Mouse (Mus musculus): ENCODE results near the gene Gpcpd1. TPM values are rescaled to one million over a fixed set of nuclear protein-coding genes. Genes with fewer than 3 reads are reported as not detected.

The Gpcpd1 gene
- polyA plus RNA-seq, 1 experiment from 2014 or later, result 33.1 TPM

GRCm38 (mm10) chr2:132512977-132513351 is 74.6 kb downstream of the Gpcpd1 start:
- H3K27ac ChIP-seq (ENCODE audit: low read depth), result no peak overlapping the region
- H3K9ac ChIP-seq, result no peak overlapping the region
- no peaks in the 10 kb centered on the region for H3K9me3 ChIP-seq (ENCODE audit: low read depth, low read length)
- TF ChIP-seq CTCF (IDR thresholded peaks at IDR 0.05; ENCODE audit: low read depth), result no peak
- WGBS, result 66% methylated on average over 11 of the region's 11 CpGs
- H3K4me1 ChIP-seq (ENCODE audit: insufficient read depth), result no peaks in the 10 kb centered on the region
- no peak overlapping the region for H3K4me3 ChIP-seq (ENCODE audit: low read depth, low read length)
- H3K36me3 ChIP-seq (ENCODE audit: insufficient read depth), result no peaks in the 10 kb centered on the region
- H3K4me2 ChIP-seq, result 0 out of 2 replicates have a peak overlapping the region, but pooled peaks have one; percentile 39
- DNase-seq (no peak), ATAC-seq (ENCODE audit: insufficient read depth) (no peak)
- no peaks in the 10 kb centered on the region for H3K27me3 ChIP-seq (ENCODE audit: insufficient read depth, low read length)

GRCm38 (mm10) chr2:132512051-132512976 is 75.2 kb downstream of the Gpcpd1 start:
- H3K9ac ChIP-seq, result no peak overlapping the region
- no peaks in the 10 kb centered on the region for H3K4me1 ChIP-seq (ENCODE audit: insufficient read depth)
- peak overlapping the region; percentile 39; the same call in 1 of the 2 replicates for H3K4me2 ChIP-seq
- TF ChIP-seq CTCF (IDR thresholded peaks at IDR 0.05; ENCODE audit: low read depth), result no peak
- H3K27ac ChIP-seq (ENCODE audit: low read depth), result no peak overlapping the region
- ATAC-seq (ENCODE audit: insufficient read depth) (no peak), DNase-seq (no peak)
- H3K36me3 ChIP-seq (ENCODE audit: insufficient read depth), result no peaks in the 10 kb centered on the region
- H3K9me3 ChIP-seq (ENCODE audit: low read depth, low read length), result no peaks in the 10 kb centered on the region
- no peaks in the 10 kb centered on the region for H3K27me3 ChIP-seq (ENCODE audit: insufficient read depth, low read length)
- WGBS, result 25% methylated on average over 19 of the region's 19 CpGs
- H3K4me3 ChIP-seq (ENCODE audit: low read depth, low read length), result no peak overlapping the region

- no peak for TF ChIP-seq CTCF (IDR thresholded peaks at IDR 0.05; ENCODE audit: low read depth)
Measured at GRCm38 (mm10) chr2:132511011-132511818, 76.3 kb downstream of the Gpcpd1 start.

GRCm38 (mm10) chr2:132509714-132510113 is 77.8 kb downstream of the Gpcpd1 start:
- H3K9me3 ChIP-seq (ENCODE audit: low read depth, low read length), result no peaks in the 10 kb centered on the region
- no peak for TF ChIP-seq CTCF (IDR thresholded peaks at IDR 0.05; ENCODE audit: low read depth)
- no peak overlapping the region for H3K27ac ChIP-seq (ENCODE audit: low read depth)
- 74% methylated on average over 1 of the region's 1 CpGs for WGBS
- H3K36me3 ChIP-seq (ENCODE audit: insufficient read depth), result no peaks in the 10 kb centered on the region
- no peak overlapping the region for H3K4me3 ChIP-seq (ENCODE audit: low read depth, low read length)
- H3K9ac ChIP-seq, result no peak overlapping the region
- H3K4me1 ChIP-seq (ENCODE audit: insufficient read depth), result no peaks in the 10 kb centered on the region
- no peak for ATAC-seq (ENCODE audit: insufficient read depth)
- H3K27me3 ChIP-seq (ENCODE audit: insufficient read depth, low read length), result no peaks in the 10 kb centered on the region
- DNase-seq, result no peak
- H3K4me2 ChIP-seq, result no peak overlapping the region

More at GRCm38 (mm10) chr2:132511011-132511818, 76.3 kb downstream of the Gpcpd1 start:
- H3K4me1 ChIP-seq (ENCODE audit: insufficient read depth), result no peaks in the 10 kb centered on the region
- H3K36me3 ChIP-seq (ENCODE audit: insufficient read depth), result no peaks in the 10 kb centered on the region
- no peak overlapping the region for H3K27ac ChIP-seq (ENCODE audit: low read depth)
- H3K27me3 ChIP-seq (ENCODE audit: insufficient read depth, low read length), result no peaks in the 10 kb centered on the region
- no peak for ATAC-seq (ENCODE audit: insufficient read depth)
- 94% methylated on average over 5 of the region's 7 CpGs for WGBS
- no peak overlapping the region for H3K4me2 ChIP-seq
- H3K4me3 ChIP-seq (ENCODE audit: low read depth, low read length), result no peak overlapping the region
- H3K9ac ChIP-seq, result no peak overlapping the region
- DNase-seq, result no peak
- no peaks in the 10 kb centered on the region for H3K9me3 ChIP-seq (ENCODE audit: low read depth, low read length)

GRCm38 (mm10) chr2:132509261-132509660 is 78.3 kb downstream of the Gpcpd1 start:
- TF ChIP-seq CTCF (IDR thresholded peaks at IDR 0.05; ENCODE audit: low read depth), result no peak
- no peak overlapping the region for H3K27ac ChIP-seq (ENCODE audit: low read depth)
- WGBS, result 74% methylated on average over 9 of the region's 9 CpGs
- no peak overlapping the region for H3K4me3 ChIP-seq (ENCODE audit: low read depth, low read length)
- no peak overlapping the region for H3K4me2 ChIP-seq
- H3K4me1 ChIP-seq (ENCODE audit: insufficient read depth), result no peaks in the 10 kb centered on the region
- no peaks in the 10 kb centered on the region for H3K36me3 ChIP-seq (ENCODE audit: insufficient read depth)
- DNase-seq (no peak), ATAC-seq (ENCODE audit: insufficient read depth) (no peak)
- no peak overlapping the region for H3K9ac ChIP-seq
- no peaks in the 10 kb centered on the region for H3K9me3 ChIP-seq (ENCODE audit: low read depth, low read length)
- no peaks in the 10 kb centered on the region for H3K27me3 ChIP-seq (ENCODE audit: insufficient read depth, low read length)

- no peak overlapping the region for H3K27ac ChIP-seq (ENCODE audit: low read depth)
- H3K9ac ChIP-seq, result no peak overlapping the region
- no peak for TF ChIP-seq CTCF (IDR thresholded peaks at IDR 0.05; ENCODE audit: low read depth)
- 41% methylated on average over 6 of the region's 6 CpGs for WGBS
- no peak overlapping the region; the same call in 1 of the 2 replicates for H3K4me2 ChIP-seq
- DNase-seq, result no peak
- H3K27me3 ChIP-seq (ENCODE audit: insufficient read depth, low read length), result no peaks in the 10 kb centered on the region
- no peaks in the 10 kb centered on the region for H3K4me1 ChIP-seq (ENCODE audit: insufficient read depth)
- ATAC-seq (ENCODE audit: insufficient read depth), result no peak
- no peaks in the 10 kb centered on the region for H3K36me3 ChIP-seq (ENCODE audit: insufficient read depth)
- no peak overlapping the region for H3K4me3 ChIP-seq (ENCODE audit: low read depth, low read length)
- no peaks in the 10 kb centered on the region for H3K9me3 ChIP-seq (ENCODE audit: low read depth, low read length)
Measured at GRCm38 (mm10) chr2:132507521-132507920, 80.0 kb downstream of the Gpcpd1 start.

GRCm38 (mm10) chr2:132507091-132507490 is 80.4 kb downstream of the Gpcpd1 start:
- WGBS, result 27% methylated on average over 14 of the region's 14 CpGs
- TF ChIP-seq CTCF (IDR thresholded peaks at IDR 0.05; ENCODE audit: low read depth), result no peak
- Histone ChIP-seq H3K27ac (ENCODE audit: low read depth) (no peak overlapping the region), H3K9ac (no peak overlapping the region), H3K4me2 (no peak overlapping the region; the same call in 1 of the 2 replicates), H3K9me3 (ENCODE audit: low read depth, low read length) (no peaks in the 10 kb centered on the region), H3K27me3 (ENCODE audit: insufficient read depth, low read length) (no peaks in the 10 kb centered on the region), H3K4me1 (ENCODE audit: insufficient read depth) (no peaks in the 10 kb centered on the region), H3K4me3 (ENCODE audit: low read depth, low read length) (no peak overlapping the region), H3K36me3 (ENCODE audit: insufficient read depth) (no peaks in the 10 kb centered on the region)
- ATAC-seq (ENCODE audit: insufficient read depth) (no peak; the same call in 1 of the 2 replicates), DNase-seq (peak; percentile 35)
